Mouse (Mus musculus) heart, embryonic 14.5 days (tissue): Measurements from ENCODE around the gene Hoxd9. TPM values are rescaled to one million over a fixed set of nuclear protein-coding genes. Genes with fewer than 3 reads are reported as not detected.

Experiments
- ATAC-seq: fragments of 200-750 bp; cut with Nextera tagmentation; 2 replicates; pipeline ENCODE4 v1.8.0; 2017; ENCODE audit warnings: low read depth, moderate TSS enrichment; ENCODE audit not compliant: insufficient number of reproducible peaks, insufficient read depth, low FRiP score
- H3K27ac ChIP-seq, 2 experiments: fragments of 200-500 bp in 1 of 2; fragments of 300-500 bp in 1 of 2; sonication (generic) in 1 of 2; replicated peaks in 1 of 2; 2 replicates each; pipeline ENCODE4 v1.5.1; 2012 to 2014; ENCODE audit warnings: low read depth in 2 of 2, low read length in 2 of 2, control low read depth in 1 of 2, mild to moderate bottlenecking in 1 of 2, mixed read lengths in 1 of 2; ENCODE audit not compliant: control insufficient read depth in 1 of 2, insufficient read depth in 1 of 2
- H3K27me3 ChIP-seq: fragments of 300-500 bp; sonication (generic); 2 replicates; pipeline ENCODE4 v1.6.1; 2014; ENCODE audit warnings: mild to moderate bottlenecking, low read length, control low read depth; ENCODE audit not compliant: control insufficient read depth, insufficient read depth
- H3K36me3 ChIP-seq: fragments of 300-500 bp; sonication (generic); 2 replicates; pipeline ENCODE4 v1.6.1; 2014; ENCODE audit warnings: mild to moderate bottlenecking, control low read depth, low read length, mixed read lengths; ENCODE audit not compliant: control insufficient read depth, insufficient read depth
- H3K4me1 ChIP-seq, 2 experiments: fragments of 200-500 bp in 1 of 2; fragments of 300-500 bp in 1 of 2; sonication (generic) in 1 of 2; 2 replicates each; pipeline ENCODE4 v1.6.1; 2012 to 2014; ENCODE audit warnings: low read length in 2 of 2, control low read depth in 1 of 2, mixed read lengths in 1 of 2; ENCODE audit not compliant: control insufficient read depth in 2 of 2, insufficient read depth in 2 of 2
- H3K4me2 ChIP-seq: fragments of 300-500 bp; sonication (generic); 2 replicates; pipeline ENCODE4 v1.6.1; 2014; ENCODE audit warnings: mild to moderate bottlenecking, low read length
- H3K4me3 ChIP-seq, 2 experiments: fragments of 200-500 bp in 1 of 2; fragments of 300-500 bp in 1 of 2; sonication (generic) in 1 of 2; 2 replicates each; pipeline ENCODE4 v1.5.1; 2012 to 2014; ENCODE audit warnings: low read length in 2 of 2, mild to moderate bottlenecking in 2 of 2, control low read depth in 1 of 2, low read depth in 1 of 2, moderate library complexity in 1 of 2; ENCODE audit not compliant: control insufficient read depth in 1 of 2, insufficient read depth in 1 of 2
- H3K9ac ChIP-seq: fragments of 300-500 bp; sonication (generic); 2 replicates; pipeline ENCODE4 v1.6.1; 2014; ENCODE audit warnings: mild to moderate bottlenecking, low read length
- H3K9me3 ChIP-seq: fragments of 300-500 bp; sonication (generic); 2 replicates; pipeline ENCODE4 v1.6.1; 2016; ENCODE audit warnings: low read length, control low read depth; ENCODE audit not compliant: control insufficient read depth
- WGBS: fragments of 180-500 bp; shearing (Covaris S2); extraction: QIAGEN DNeasy Blood & Tissue Kit; methylation state at CpG from one replicate; pipeline ENCODE4 v1.1.7; 2014; 5-methylcytosine and 5-hydroxymethylcytosine counted together
- polyA plus RNA-seq: library from polyadenylated mRNA; unstranded; fragments of >200 nt; fragmentation: Nextera tagmentation; extraction: Ambion mirVana; gene quantifications from 2 replicates; pipeline ENCODE4 v1.2.1, GENCODE M21; 2014

Hoxd9 gene
- polyA plus RNA-seq, 1 experiment from 2014 or later = 0.22 TPM

DNA sequence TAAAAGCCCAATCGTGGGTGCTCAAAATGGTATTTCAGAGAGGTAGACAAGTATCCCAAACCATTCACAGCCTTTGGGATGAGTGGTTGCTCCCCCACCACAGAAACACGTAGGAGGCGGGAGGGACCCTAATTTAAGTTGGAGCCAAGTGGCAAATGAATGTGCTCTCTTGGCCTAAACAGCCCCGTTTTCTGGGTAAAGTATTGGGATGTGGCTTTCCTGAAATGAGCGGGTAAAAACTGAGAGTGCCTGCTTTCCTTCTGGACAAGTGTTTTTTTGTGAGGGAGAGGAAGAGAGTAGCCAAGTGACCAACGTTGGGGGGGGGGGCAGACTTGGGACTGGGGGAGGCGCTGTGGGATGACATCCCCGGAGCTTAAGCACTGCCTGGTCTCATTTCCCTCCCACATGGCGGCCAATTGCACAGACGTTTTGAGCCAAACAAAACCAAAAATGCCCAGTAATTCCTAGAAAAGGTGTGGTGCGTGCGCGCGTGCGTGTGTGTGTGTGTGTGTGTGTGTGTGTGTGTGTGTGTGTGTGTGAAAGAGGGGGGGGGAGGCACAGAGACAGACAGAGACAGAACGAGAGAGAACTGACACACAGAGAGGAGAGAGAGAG is 13.5 kb downstream of the Hoxd9 start:
- no peaks in the 10 kb centered on the region for H3K36me3 ChIP-seq
- no peak overlapping the region for H3K4me3 ChIP-seq
- no peak for ATAC-seq
- H3K9ac ChIP-seq = no peak overlapping the region
- H3K9me3 ChIP-seq = no peaks in the 10 kb centered on the region
- under 1% methylated on average over 16 of the region's 16 CpGs for WGBS
- peaks cover 100% of the 10 kb centered on the region for H3K27me3 ChIP-seq
- no peak overlapping the region for H3K27ac ChIP-seq
- peaks cover 4 to 8% of the 10 kb centered on the region in 2 experiments; a peak in 3 of 4 replicates for H3K4me1 ChIP-seq
- no peak overlapping the region for H3K4me2 ChIP-seq

GRCm38 (mm10) chr2:74711721-74712621 is 14.4 kb downstream of the Hoxd9 start, which contains the start of the genes Hoxd3 and Hoxd4:
Gene Hoxd3, plus strand, starts transcription at chr2:74711927.
Gene Hoxd4, plus strand, starts transcription at chr2:74711929.
- WGBS = under 1% methylated on average over 65 of the region's 65 CpGs

DNA sequence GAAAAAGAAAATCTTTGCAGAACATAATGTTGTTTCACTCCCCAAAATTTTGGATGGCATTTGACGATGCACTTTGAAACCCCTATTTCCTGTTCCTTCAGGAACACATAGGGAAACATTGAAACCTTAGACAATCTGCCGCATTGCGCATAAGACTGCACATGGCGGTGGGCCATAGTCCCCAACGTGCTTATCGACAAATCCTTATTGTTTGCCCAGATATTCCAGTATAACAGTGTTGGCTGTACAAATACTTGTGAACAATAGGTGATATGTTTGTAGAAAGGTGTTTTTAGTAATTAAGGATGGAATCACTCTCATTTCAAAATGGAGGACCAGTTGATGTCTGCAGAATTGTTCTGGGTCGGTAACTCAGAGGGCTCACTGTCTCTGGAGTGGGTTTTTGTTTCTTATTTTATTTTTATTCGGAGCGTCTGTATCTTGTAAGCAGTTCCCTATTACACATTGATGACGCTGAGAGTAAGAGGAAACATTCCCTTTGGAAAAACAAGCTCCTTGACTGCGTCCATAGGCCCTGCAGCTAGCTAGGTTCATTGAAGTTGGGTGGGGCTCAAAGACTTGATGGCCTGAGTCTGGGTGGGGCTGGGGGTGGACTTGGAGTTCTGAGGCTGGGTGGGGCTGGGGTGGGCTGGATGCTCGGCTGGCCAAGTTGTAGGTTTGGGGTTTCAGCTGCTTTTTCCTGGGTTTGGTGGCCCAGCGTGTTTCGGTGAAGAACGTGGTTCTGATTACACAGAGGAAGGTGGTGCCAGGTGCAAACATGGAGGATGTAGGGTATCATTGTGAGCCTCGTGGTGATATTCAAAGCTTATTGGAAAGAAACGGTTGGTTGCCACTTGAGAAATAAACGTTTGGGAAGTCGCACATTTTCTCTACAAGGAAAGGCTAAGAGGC is 16.0 kb downstream of the Hoxd9 start:
- Histone ChIP-seq H3K4me2 (no peak overlapping the region), H3K4me1 (peaks cover 4 to 8% of the 10 kb centered on the region in 2 experiments; a peak in 3 of 4 replicates), H3K9ac (no peak overlapping the region), H3K27ac (no peak overlapping the region), H3K36me3 (no peaks in the 10 kb centered on the region), H3K4me3 (no peak overlapping the region), H3K9me3 (no peaks in the 10 kb centered on the region), H3K27me3 (peaks cover 99% of the 10 kb centered on the region)
- 5% methylated on average over 19 of the region's 19 CpGs for WGBS
- no peak for ATAC-seq

More at GRCm38 (mm10) chr2:74711721-74712621, 14.4 kb downstream of the Hoxd9 start, which contains the start of the genes Hoxd3 and Hoxd4:
- Histone ChIP-seq H3K27ac (no peak within 1 kb of the TSS), H3K36me3 (no peaks in the 10 kb centered on the region), H3K9ac (peak within 1 kb of the TSS; percentile 31), H3K27me3 (peaks cover 100% of the 10 kb centered on the region), H3K4me2 (peak within 1 kb of the TSS; percentile 70), H3K9me3 (no peaks in the 10 kb centered on the region), H3K4me3 (peak within 1 kb of the TSS; percentile 42 to 43), H3K4me1 (peaks cover 4 to 8% of the 10 kb centered on the region in 2 experiments; a peak in 3 of 4 replicates)
- ATAC-seq = no peak

DNA sequence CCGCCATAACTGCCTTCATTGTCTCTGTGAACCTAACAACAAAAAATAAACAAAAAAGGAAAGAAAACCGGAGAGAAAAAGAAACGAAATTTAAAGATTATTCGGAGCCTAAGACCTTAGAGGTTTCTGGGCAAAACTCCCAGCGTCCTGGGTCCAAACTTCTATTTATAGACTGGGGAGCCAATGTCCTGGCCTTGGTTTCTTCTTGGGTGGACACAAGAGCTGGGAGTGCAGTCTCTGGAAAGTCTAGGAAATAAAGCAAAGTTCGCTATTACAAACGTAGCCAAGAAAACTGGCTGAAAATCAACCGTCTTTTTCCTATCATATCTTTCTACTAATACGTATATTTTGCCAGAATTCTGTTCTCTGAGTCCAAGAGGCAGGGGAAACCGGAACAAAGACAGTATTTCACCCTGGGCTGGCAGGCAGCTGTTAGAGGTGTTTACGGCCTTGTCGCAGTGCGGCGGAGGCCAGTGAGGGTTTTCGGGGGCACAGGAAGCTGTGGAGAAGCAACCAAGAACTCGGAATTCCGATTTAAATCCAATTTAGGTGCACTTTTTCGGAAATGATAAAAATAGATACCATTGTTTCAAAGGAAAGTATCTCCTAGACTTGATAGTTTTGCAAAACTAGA is 16.7 kb downstream of the Hoxd9 start:
- 7% methylated on average over 18 of the region's 18 CpGs for WGBS

GRCm38 (mm10) chr2:74714881-74715280 is 17.4 kb downstream of the Hoxd9 start:
- Histone ChIP-seq H3K9me3 (no peaks in the 10 kb centered on the region), H3K27me3 (peaks cover 99% of the 10 kb centered on the region), H3K4me3 (no peak overlapping the region), H3K9ac (no peak overlapping the region), H3K36me3 (no peaks in the 10 kb centered on the region), H3K4me2 (no peak overlapping the region), H3K27ac (no peak overlapping the region), H3K4me1 (peaks cover 4 to 8% of the 10 kb centered on the region in 2 experiments; a peak in 3 of 4 replicates)
- WGBS = under 1% methylated on average over 14 of the region's 14 CpGs
- ATAC-seq = no peak; the same call in 1 of the 2 replicates

More for the DNA sequence above, 16.7 kb downstream of the Hoxd9 start:
- H3K9ac ChIP-seq = no peak overlapping the region
- H3K4me2 ChIP-seq = no peak overlapping the region
- no peak overlapping the region for H3K4me3 ChIP-seq
- no peaks in the 10 kb centered on the region for H3K36me3 ChIP-seq
- H3K27ac ChIP-seq = no peak overlapping the region
- no peak for ATAC-seq
- H3K4me1 ChIP-seq = peaks cover 4 to 8% of the 10 kb centered on the region in 2 experiments; a peak in 3 of 4 replicates
- peaks cover 99% of the 10 kb centered on the region for H3K27me3 ChIP-seq
- H3K9me3 ChIP-seq = no peaks in the 10 kb centered on the region

GRCm38 (mm10) chr2:74715504-74716241 is 18.1 kb downstream of the Hoxd9 start:
- Histone ChIP-seq H3K27me3 (peaks cover 99% of the 10 kb centered on the region), H3K36me3 (no peaks in the 10 kb centered on the region), H3K9me3 (no peaks in the 10 kb centered on the region), H3K4me2 (peak overlapping the region; percentile 54), H3K4me1 (peaks cover 4 to 8% of the 10 kb centered on the region in 2 experiments; a peak in 3 of 4 replicates), H3K27ac (no peak overlapping the region), H3K4me3 (peak overlapping the region; percentile 20 to 21), H3K9ac (no peak overlapping the region)
- WGBS = 2% methylated on average over 26 of the region's 26 CpGs
- peak; percentile 76; the same call in 1 of the 2 replicates for ATAC-seq
